Mouse (Mus musculus): ENCODE measurements around the gene Rabl3.

The Rabl3 gene

DNA sequence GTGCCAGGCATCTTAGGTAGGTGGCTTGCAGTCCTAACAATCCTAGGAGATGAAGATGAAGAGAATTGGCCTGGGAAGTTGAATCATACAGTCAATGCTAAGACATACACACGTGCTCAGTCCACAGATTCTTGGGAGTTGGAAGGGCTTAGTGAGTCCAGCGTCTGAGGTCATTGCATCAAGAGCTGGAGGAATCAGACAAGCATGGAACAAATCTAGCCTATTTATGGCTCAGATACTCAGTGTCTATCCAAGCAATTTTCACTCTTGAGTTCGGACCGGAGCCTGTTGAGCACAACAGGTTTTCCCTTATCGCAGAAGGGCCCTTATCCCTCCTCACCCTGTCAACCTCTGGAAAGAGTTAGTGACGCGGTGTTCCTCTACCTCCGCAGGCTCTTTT, 51.9 kb downstream of the Rabl3 start:
- DNase-seq (ENCODE audit: extremely low spot score, low spot score), result no peak

DNA sequence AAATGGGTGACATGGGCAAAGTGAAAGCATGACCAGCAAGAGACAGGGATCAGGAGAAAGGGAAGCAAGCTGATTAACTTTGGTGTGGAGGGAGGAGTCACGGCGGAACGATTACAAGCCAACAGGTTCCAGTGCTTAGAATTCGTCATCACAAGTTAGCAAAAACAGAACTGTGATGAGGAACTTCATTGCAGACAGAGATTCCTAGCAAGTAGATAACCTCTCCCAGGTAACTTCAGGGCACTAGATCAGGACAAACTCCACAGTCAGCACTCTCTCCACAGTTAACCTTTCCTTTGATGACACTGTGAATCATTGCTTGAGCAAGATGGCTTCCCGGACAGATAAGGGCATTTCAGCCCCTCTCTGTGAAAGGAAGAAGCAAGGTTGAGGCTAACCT, 57.7 kb downstream of the Rabl3 start:
- no peak for DNase-seq (ENCODE audit: extremely low spot score, low spot score)

DNA sequence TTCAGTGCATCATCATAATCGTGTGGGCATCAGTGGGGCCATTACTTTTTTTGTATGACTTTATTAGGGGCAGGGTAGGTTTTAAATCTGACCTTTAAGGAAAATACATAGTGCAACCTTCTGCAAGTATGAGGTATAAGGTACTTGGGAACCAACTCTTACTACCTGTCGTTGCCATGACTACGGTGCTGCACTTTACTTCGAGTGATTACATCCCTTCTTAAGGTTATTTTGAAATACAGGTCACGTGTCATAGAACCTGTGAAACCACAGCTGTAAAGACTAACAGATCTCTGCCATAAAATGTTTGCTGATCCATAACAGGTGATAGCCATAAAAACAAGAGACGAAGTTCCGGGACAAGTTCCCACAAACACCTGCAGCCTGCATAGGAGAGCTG, 58.8 kb downstream of the Rabl3 start:
- DNase-seq (ENCODE audit: extremely low spot score, low spot score), result no peak

DNA sequence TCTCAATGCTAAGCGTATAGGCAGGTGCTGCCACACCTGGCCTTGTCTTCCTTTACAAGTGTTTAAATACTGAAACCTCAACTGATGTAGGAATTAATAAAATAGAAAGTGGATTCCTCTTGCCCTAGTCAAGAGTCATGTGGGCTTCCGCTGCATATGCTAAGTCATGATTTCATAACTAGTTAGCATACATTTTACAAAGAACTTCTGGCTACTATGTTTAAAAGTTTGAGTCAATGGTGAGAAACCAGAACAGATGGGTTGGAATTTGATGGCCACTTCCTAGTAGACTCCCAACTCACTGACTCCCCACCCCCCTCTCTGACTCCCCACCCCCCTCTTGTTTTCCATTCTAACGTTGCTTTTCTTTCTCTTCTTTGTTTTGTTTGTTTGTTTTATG, 59.6 kb downstream of the Rabl3 start:
- no peak for DNase-seq (ENCODE audit: extremely low spot score, low spot score)

DNA sequence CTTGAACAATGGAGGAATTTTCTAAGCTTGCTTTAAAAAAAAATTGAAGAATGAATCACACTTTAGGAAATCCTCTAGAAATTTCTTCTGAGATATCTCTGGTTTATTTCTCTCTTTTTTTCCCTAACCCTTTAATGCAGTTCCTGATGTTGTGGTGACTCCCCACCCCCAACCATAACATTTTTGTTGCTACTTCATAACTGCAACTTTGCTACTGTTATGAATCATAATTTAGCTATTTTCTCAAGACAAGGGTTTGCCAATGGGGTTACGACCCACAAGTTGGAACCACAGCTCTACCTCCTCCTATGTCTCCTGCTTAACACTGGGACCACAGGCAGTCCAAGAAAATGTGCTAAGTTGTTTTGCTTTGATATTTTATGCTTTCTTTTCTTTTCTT, 63.7 kb downstream of the Rabl3 start:
- no peak for DNase-seq (ENCODE audit: extremely low spot score, low spot score)

DNA sequence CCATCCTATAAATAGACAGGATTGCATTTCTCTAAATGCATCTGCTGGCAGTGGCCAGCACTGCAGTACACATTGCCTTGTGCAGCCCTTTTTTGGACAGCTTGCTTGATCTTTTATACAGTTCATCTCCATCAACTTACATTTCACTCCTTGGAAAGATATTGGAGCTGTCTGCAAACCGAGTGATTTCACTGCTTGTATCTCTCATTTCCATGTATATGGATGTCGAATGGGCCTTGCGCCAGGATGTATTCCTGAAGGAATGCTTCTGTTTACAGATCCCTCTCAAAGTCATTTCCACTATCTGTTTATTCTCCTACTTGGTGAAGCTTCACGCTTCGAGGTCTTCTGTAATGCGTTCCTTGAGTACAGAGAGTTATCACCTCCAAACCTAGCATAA, 64.6 kb downstream of the Rabl3 start:
- no peak for DNase-seq (ENCODE audit: extremely low spot score, low spot score)

DNA sequence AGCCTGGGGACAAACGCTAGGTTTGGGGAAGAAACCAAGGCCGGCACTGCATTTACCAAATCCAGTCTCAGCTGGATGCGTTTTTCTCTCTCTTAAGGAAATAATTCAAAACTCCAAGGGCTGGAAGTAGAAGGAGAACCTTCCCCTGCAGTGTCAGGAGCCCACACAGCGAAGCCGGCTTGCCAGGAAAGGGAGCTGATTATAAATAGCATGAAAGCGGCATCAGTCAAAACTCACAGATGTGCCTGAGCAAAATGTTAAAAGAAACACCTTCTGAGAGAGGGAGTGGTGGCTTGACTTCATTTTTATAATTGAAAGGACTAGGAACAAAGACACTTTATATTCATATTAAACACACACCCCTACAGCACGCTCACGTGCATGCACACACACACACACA, 70.6 kb downstream of the Rabl3 start:
- no peak for DNase-seq (ENCODE audit: extremely low spot score, low spot score)

DNA sequence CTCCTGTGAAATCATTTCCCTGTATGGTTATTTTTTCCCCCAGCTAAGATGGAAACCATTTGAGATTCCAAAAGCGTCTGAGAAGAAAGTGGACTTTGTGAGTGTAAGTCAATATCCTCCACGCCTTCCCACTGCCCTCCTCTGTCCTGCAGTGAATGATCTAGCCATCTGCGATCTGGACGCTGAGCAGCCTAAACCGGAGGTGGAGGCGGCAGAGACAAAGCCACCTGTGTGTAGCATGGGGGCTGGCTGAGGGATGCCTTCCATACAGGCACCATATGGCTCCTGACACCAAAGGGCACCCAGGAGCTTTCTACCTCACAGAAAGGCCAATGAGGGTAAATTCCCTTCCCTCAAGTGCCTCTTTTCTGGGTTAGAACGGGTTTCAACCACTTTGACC, 71.4 kb downstream of the Rabl3 start:
- DNase-seq (ENCODE audit: extremely low spot score, low spot score), result no peak

DNA sequence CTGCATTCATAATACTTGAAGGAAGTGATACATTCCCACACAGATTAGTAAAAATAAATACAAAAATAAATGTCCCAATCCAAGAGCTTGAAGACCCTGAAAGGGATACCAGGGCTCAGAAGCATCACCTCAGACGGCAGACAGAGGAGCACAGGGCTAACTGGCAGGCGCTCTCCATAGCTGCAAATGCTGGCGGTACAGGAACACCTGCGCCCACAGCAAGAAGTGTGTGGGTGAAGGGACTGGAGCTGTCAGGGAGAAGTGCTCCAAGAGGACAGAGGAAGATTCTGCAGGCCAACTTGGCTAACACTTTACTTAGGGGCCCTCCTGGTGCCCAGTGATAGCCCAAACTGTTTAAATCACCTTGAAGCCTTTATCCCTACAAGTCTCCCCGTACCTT, 72.3 kb downstream of the Rabl3 start:
- no peak for DNase-seq (ENCODE audit: extremely low spot score, low spot score)

DNA sequence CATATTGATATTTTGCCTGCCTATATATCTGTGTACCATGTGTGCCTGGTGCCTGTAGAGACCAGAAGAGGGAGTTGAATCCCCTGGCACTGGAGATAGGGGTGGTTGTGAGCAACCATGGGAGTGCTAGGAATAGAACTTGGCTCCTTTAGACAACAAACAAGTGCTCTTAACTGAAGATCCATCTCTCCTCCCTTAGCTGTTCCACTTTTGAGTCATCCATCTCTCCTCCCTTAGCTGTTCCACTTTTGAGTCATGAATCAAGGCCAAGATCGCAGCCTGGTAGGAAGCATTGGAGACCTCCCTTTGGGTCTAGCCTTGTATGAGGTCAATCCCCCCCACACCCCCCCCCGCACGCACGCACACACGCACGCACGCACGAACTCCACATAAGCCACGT, 74.9 kb downstream of the Rabl3 start:
- DNase-seq (ENCODE audit: extremely low spot score, low spot score), result no peak

DNA sequence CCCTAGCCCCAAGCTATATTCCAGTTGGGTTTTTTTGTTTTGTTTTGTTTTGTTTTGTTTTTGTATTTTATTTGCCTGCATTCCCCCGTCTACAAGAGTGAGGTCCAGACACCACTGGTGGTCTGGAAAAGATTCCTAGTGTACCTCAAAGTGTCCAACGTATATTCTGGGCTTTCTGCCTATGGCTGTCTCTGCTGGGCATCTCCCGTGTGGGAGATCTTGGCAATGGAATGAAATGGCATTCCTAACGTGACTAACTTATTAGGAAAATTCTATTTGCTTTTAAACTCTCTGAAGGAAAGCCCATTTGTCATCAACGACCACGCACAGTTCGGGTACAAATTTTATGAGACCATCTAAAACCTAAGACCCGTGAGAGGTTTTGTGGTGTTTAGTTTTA, 75.7 kb downstream of the Rabl3 start:
- no peak for DNase-seq (ENCODE audit: extremely low spot score, low spot score)

DNA sequence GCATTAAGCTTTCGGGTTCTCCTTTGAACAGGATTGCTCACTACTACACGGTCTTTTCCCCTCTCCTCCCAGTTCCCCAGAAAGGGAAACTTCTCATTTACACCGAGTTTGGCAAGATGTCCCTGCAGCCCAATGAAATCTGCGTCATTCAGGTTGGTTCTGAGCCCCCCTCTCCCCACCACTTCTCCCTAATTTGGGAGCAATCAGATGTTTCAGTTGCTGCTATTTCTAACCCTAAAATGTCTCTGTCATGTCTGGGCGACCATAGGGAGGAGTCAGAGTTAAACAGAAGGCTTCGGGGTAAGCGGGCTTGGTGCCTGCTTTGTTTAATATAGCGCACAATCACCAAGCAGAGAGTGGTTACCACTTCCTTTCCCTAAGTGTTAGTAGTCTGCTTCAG, 76.4 kb downstream of the Rabl3 start:
- DNase-seq (ENCODE audit: extremely low spot score, low spot score), result no peak

DNA sequence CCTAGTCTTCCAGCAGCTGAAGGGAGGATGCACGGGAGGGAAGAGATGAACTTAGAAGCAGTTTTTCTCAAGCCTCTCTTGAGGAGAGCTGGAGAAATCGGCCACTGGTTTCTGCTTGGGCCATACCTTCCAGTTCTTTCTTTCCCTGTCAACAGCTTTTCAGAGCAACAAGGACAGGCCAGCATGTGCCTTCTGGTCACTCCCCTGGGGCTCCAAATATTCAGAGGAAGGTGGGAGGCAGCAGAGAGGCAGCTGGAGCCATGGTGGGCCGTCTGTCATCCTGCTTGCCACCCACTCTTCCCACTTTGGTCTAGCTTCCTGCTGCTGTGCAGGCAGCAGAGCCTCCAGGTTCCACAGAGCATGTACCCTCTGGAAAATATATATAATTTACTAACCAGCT, 78.0 kb downstream of the Rabl3 start:
- peak; percentile 37 for DNase-seq (ENCODE audit: extremely low spot score, low spot score)

All from neural tube, embryonic 10.5 days (tissue).